Mouse (Mus musculus) v-Abl transformed pro-B cells (cell line): ENCODE data around the gene Grap2.

Experiments used
- in situ Hi-C, 2 experiments: fragments of 400-800 bp; cut with MboI; formaldehyde crosslinking; loops; one replicate each; pipeline ENCODE4 v1.15.1; 2025; ENCODE audit not compliant: unreplicated experiment in 2 of 2

The Grap2 gene

GRCm38 (mm10) chr15:80672810-80673209 lies 100.4 kb downstream of the Grap2 start:
- in situ Hi-C loops = no loop called here

DNA sequence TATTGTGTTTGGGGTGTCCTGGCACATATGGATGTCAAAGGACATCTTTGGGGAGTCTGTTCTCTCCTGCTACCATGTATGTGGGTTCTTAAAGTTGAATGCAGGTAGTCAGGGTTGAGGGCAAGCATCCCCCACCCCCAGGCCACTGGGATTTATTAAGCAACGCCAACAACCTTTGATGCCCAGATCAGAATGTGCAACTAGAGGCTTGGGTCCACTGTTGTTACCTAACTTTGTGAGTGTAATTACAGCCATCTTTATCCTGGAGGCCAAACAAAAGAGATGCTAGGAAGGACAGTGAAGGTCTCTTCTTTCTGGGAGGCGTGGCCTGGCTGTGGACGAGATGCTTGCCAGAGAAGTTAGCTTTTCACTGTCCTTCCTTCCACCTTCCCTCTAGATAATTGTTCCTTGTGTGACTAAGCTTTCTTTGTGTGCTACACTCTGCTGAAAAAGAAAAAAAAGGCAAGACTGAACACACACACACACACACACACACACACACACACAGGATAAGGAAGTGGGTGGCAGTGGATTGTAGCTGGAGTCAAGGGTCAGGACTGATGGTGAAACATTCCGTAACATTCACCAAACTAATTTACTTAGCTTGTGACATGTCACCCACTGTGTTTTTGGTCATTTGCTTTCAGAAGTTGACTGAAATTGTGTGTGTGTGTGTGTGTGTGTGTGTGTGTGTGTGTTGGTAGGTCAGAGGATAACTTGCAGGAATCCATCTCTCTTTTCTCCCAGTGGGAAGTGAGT lies 101.1 kb downstream of the Grap2 start:
- in situ Hi-C loops = no loop called here

DNA sequence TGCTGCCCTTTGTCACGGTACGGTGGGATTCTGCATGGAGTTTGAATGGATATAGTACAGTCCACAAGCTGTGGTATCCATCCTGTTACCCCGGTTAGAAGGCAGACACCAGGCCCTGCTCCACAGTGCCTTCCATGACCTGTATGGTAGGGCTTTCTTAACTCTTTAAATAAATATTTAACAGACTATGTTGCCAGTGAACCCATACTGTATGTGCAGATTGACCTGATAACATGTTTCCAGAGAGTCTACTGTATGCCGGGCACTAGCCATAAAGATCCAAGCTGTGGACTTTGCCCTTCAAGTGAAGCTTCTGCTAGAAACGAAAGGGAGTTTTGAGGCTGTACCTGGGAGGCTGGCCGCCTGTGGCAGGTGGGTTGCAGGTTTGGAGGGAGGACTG lies 102.3 kb downstream of the Grap2 start:
- in situ Hi-C loops = loop anchor here in 1 of 2 experiments (5.0 kb wide), 1 partner anchor 32 kb away; no protein-coding TSS in a partner anchor

GRCm38 (mm10) chr15:80679515-80680215 lies 107.3 kb downstream of the Grap2 start:
- in situ Hi-C loops = loop anchor here in 1 of 2 experiments (5.0 kb wide), 1 partner anchor 37 kb away; no protein-coding TSS in a partner anchor

DNA sequence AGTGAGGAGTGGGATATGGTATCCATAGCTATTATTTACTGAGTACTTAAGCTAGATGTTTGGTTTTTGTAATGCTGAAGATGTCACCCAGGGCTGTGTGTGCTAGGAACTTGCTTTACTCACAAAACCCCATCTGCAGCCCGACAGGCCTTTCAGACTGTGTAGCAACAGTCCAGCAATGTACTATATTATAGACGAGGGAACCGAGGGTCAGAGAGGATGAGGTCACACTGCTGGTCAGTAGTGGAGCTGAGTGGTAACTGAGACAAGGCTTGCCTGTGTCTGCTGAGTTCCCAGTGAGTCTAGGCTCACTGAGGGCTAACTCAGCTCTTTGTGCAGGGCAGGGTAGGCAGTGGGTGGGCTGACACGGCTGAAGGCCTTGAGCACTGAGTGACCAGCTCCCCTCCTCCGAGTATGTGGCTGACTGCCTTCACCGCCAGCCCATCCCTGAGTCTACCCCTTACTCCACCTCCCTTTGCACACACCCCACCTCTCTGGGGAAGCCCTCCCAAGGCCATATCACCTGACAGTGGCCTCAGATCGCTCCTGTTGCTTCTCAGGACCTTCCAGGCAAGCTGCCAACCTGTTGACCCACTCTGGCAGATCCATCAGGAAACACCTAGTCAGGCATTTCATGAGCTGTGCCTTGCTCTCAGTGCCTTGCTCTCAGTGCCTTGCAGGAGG lies 108.1 kb downstream of the Grap2 start:
- in situ Hi-C loops = no loop called here

- in situ Hi-C loops = no loop called here
Observed at GRCm38 (mm10) chr15:80681466-80681881, 109.1 kb downstream of the Grap2 start.

DNA sequence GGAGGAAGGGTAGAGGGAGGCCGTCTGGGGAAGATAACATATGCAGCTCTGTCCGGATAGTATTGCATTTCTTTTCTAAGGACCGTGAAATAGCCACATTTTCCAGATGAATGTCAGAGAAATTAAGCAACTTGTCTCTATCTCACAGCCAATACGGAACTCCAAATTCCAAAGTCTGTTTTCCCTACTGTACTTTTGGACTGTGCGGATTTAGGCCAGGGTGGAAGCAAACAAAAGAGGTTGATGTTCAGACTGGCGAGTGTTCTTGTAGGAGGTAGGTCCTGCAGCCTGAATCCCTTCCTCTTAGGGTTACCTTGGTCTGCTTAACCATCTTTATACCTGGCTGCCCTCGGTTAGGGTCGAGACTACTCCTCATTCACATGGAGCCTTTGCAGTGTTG lies 109.9 kb downstream of the Grap2 start:
- in situ Hi-C loops = no loop called here

GRCm38 (mm10) chr15:80683151-80683550 lies 110.8 kb downstream of the Grap2 start:
- in situ Hi-C loops = no loop called here

GRCm38 (mm10) chr15:80683990-80684389 lies 111.6 kb downstream of the Grap2 start:
- in situ Hi-C loops = no loop called here

DNA sequence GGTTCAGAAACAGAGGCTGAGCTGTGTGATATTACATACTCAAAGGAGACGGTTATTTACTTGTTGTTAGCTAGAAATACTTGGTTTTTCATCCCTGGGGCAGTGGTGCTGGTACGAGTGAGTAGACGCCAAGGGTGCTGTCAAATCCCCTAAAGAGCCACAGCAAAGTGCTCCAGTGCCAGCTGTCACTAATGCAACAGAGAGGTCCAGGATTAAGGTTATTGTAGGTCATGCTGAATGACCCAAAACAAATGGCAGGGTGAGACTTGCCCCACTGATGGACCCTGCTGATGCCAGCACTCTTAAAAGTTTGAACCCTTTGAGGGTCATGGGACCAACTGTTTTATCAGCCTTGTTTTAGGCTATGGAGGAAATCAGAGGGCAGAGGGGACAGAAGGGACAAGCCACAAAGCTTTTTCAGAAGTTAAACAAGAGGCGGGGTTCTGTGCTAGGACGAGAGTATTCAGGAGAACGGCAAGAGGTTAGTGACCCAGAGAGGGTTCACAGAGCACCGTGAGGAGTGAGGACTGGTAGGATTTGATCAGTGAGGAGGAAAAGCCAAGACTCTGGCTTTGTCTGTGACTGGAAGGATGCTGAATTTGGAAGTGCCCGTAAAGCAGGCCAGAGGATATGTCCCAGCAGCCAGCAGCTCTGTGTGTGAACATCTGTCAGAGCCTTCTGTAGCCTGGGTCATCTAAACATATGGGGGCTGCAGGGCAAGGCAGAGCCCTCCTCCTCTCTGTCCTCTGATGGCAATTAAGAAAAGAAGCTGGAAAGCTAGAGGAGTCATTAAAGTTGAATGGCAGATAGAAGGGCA lies 112.6 kb downstream of the Grap2 start:
- in situ Hi-C loops = no loop called here

- in situ Hi-C loops = no loop called here
Observed at GRCm38 (mm10) chr15:80685603-80685895, 113.2 kb downstream of the Grap2 start.

DNA sequence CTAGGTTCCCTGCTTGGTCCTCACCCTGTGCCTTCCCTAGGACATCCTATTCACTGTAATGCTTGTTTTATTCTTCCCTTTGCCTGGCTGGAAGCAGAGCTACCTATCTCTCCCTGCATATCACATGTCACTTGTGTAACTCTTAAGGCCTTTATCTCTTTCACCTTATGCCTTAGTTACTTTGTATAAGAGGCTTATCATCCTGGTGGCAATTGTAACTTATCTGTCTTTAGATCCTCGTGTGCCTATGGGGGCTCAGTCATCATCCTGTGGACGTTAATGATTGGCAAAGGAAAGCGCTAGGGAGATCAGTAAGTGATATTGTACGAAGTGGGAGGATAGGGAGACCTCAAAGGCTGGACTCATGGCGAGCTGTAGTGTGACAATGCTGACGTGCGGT lies 116.1 kb downstream of the Grap2 start:
- in situ Hi-C loops = no loop called here

DNA sequence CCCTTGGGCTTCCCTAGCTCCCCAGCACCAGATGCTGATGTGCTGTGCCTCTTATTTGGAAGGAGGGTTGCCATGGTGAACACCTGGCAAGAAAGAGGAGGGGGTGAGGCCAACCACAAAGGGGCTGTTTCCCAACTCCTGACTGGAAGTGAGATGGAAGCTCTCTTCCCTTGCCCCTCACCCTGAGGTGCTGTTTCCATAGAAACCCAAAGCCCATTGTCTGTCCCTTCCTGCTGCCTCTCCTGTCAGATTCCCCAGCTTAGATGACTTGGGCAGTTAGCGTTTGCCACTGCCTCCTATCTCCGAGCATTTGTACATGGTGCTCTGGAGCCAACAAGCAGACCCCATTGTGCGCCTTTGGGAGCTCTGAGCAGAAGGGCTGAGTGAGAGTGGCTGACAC lies 121.1 kb downstream of the Grap2 start:
- in situ Hi-C loops = loop anchor here (10.0 kb wide), 2 partner anchors 199 to 609 kb away; no protein-coding TSS in a partner anchor

DNA sequence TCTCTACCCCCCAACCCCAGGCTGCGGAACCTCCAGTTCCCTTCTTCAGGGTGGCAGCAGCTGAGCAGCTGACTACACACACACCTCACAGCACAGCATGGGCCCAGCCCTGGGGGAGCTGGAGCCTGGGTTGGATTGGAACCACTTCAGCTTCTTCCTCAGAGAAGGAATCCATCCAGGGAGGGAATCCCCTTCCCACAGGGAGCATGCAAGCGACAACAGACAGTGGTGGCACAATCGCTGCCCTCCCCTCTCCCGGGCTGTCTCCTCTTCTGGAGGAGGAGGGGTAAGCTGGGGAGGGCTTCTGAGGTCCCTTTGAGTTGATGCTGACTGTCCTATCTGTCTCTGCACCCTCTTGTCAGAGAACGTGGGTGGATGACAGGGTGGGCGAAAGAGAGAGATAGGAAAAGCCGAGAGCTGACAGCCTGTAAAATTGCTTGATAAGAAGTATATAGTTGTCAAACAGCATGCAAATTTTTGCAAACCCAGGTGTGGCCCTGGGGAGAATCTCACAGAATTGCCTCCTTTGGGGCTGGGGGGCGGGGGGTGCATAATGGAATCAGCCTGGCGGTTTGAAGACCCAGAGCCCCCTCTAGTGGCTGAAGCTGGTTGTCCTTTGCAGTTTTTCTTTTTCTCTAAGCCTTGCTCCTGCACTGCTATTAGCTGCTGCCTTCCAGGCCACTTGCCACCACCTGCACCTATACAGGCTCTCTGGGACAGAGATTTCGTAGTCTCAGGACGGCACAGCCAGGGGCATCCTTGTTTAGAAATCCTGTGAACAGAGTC lies 121.9 kb downstream of the Grap2 start:
- in situ Hi-C loops = loop anchor here (10.0 kb wide), 2 partner anchors 200 to 610 kb away; no protein-coding TSS in a partner anchor

GRCm38 (mm10) chr15:80697564-80697963 lies 125.2 kb downstream of the Grap2 start:
- in situ Hi-C loops = loop anchor here (5.0 to 10.0 kb wide), 6 partner anchors 65 to 613 kb away; no protein-coding TSS in a partner anchor

- in situ Hi-C loops = loop anchor here (5.0 to 25.0 kb wide), 4 partner anchors 186 to 764 kb away; partner anchors contain the start of genes Rpl3 (in 1 of the 2) and Syngr1 (in 1 of the 2)
Observed at GRCm38 (mm10) chr15:80701481-80702257, 129.3 kb downstream of the Grap2 start.
